9 mouse cellular contexts compared by ENCODE assay signal in genomic region chr9:106421865-106422160, GRCm38 (mm10). TPM values are rescaled to one million over a fixed set of nuclear protein-coding genes. Genes with fewer than 3 reads are reported as not detected.
A peak's percentile ranks its signal among the peaks of the same experiment; 100 is the strongest.
DNase-seq lines count a peak whose midpoint lies in the region; ATAC-seq and TF ChIP-seq lines count a peak whose summit lies in the region.
"Had no signal": no experiment of that assay in that cellular context is flagged by ENCODE, and none has a peak within 500 bp of the region (broad histone marks: within the 10 kb centered on the region; RNA-seq: fewer than 3 reads in every experiment).

No protein-coding gene starts in this region.

- peak overlapping the region; percentile 39 for H3K4me2 ChIP-seq in forebrain, embryonic 13.5 days
- H3K4me2 ChIP-seq in liver, embryonic 16.5 days (ENCODE audit: low read depth, low read length): 0 out of 2 replicates have a peak overlapping the region, but pooled peaks have one; percentile 11
- peak overlapping the region; percentile 30; the same call in 1 of the 2 replicates for H3K4me2 ChIP-seq in neural tube, embryonic 14.5 days (ENCODE audit: low read depth, low read length)

- H3K36me3 ChIP-seq in E14TG2a.4 (ENCODE audit: insufficient read depth, low read length): no peaks in the 10 kb centered on the region
- no peaks in the 10 kb centered on the region for H3K36me3 ChIP-seq in forebrain, embryonic 13.5 days (ENCODE audit: poor library complexity, severe bottlenecking)
- no peaks in the 10 kb centered on the region for H3K36me3 ChIP-seq in liver, embryonic 16.5 days (ENCODE audit: control insufficient read depth, insufficient read depth)
- H3K36me3 ChIP-seq in neural tube, embryonic 14.5 days (ENCODE audit: control insufficient read depth, insufficient read depth, low read length): no peaks in the 10 kb centered on the region

- H3K4me3 ChIP-seq in E14TG2a.4 (replicated peaks; ENCODE audit: low read length): no peak overlapping the region
- no peak overlapping the region for H3K4me3 ChIP-seq in forebrain, embryonic 13.5 days
- H3K4me3 ChIP-seq in liver, embryonic 16.5 days (ENCODE audit: low read depth, low read length): no peak overlapping the region
- no peak overlapping the region for H3K4me3 ChIP-seq in neural tube, embryonic 14.5 days (ENCODE audit: low read depth, low read length)

- peak overlapping the region; percentile 1; the same call in 1 of the 2 replicates for H3K27ac ChIP-seq in forebrain, embryonic 13.5 days
- no peak overlapping the region for H3K27ac ChIP-seq in liver, embryonic 16.5 days (ENCODE audit: low read length)
- H3K27ac ChIP-seq in neural tube, embryonic 14.5 days (ENCODE audit: low read depth, low read length): no peak overlapping the region
- H3K27ac ChIP-seq: macrophage had no signal

- peaks cover 15% of the 10 kb centered on the region for H3K27me3 ChIP-seq in E14TG2a.4 (ENCODE audit: insufficient read depth, low read length)
- H3K27me3 ChIP-seq in forebrain, embryonic 13.5 days: 0 out of 2 replicates have a peak, but pooled peaks cover 4% of the 10 kb centered on the region
- peaks cover 40% of the 10 kb centered on the region for H3K27me3 ChIP-seq in liver, embryonic 16.5 days (ENCODE audit: control insufficient read depth, insufficient read depth, low read depth, low read length)
- no peaks in the 10 kb centered on the region for H3K27me3 ChIP-seq in neural tube, embryonic 14.5 days (ENCODE audit: control insufficient read depth, insufficient read depth, low read length)

- no peaks in the 10 kb centered on the region for H3K9me3 ChIP-seq in E14TG2a.4 (ENCODE audit: low read length)
- H3K9me3 ChIP-seq in forebrain, embryonic 13.5 days (replicated peaks): no peaks in the 10 kb centered on the region
- no peaks in the 10 kb centered on the region for H3K9me3 ChIP-seq in liver, embryonic 16.5 days (replicated peaks; ENCODE audit: control insufficient read depth, low read length)
- H3K9me3 ChIP-seq in neural tube, embryonic 14.5 days (ENCODE audit: control insufficient read depth, low read length): no peaks in the 10 kb centered on the region

- intact Hi-C loops in heart, postnatal 10 days (cut with DNase I): loop anchor here (1.0 kb wide), 3 partner anchors 73 to 133 kb away; no protein-coding TSS in a partner anchor

- ATAC-seq in forebrain, embryonic 13.5 days: peak; percentile 85
- ATAC-seq in liver, embryonic 16.5 days (ENCODE audit: low read depth): peak; percentile 47
- ATAC-seq in neural tube, embryonic 14.5 days (ENCODE audit: low read depth): peak; percentile 75

- peaks cover 59% of the 10 kb centered on the region for H3K4me1 ChIP-seq in E14TG2a.4 (replicated peaks; ENCODE audit: low read depth, low read length)
- H3K4me1 ChIP-seq in forebrain, embryonic 13.5 days: peaks cover 36% of the 10 kb centered on the region
- peaks cover 11% of the 10 kb centered on the region for H3K4me1 ChIP-seq in liver, embryonic 16.5 days (ENCODE audit: control insufficient read depth, low read depth, low read length)
- peaks cover 20% of the 10 kb centered on the region for H3K4me1 ChIP-seq in neural tube, embryonic 14.5 days (ENCODE audit: control insufficient read depth, insufficient read depth, low read length)

- WGBS in forebrain, embryonic 13.5 days: 0% methylated on average over 3 of the region's 3 CpGs
- WGBS in liver, embryonic 16.5 days (ENCODE audit: insufficient replicate concordance): 0% methylated on average over 3 of the region's 3 CpGs
- WGBS in neural tube, embryonic 14.5 days: 2% methylated on average over 3 of the region's 3 CpGs

- peak; percentile 69 for DNase-seq in c-Kit-positive CD71-positive TER-119-negative erythroid progenitor cells, embryonic 14.5 days (ENCODE audit: low read depth)
- peak; percentile 91 to 95 for DNase-seq in heart, postnatal 10 days
- DNase-seq in kidney, postnatal 4 days: peak; percentile 86 to 92
- DNase-seq in testis, postnatal 10 days (ENCODE audit: low spot score): peak; percentile 86

- peak; percentile 59 for TF ChIP-seq CTCF in E14TG2a.4 (conservative IDR thresholded peaks at IDR 0.05; ENCODE audit: low read length)

- H3K9ac ChIP-seq in forebrain, embryonic 13.5 days: 0 out of 2 replicates have a peak overlapping the region, but pooled peaks have one; percentile 48
- no peak overlapping the region for H3K9ac ChIP-seq in liver, embryonic 16.5 days (ENCODE audit: low read depth, low read length)
- H3K9ac ChIP-seq in neural tube, embryonic 14.5 days (replicated peaks; ENCODE audit: low read depth, low read length): no peak overlapping the region

RNA-seq across cellular contexts. Expression of gene Rpl29, which starts 7.4 kb away (rescaled TPM):
- polyA plus RNA-seq in forebrain, embryonic 13.5 days (2015; fragmentation: Nextera tagmentation; extraction: Ambion mirVana): 793 and 845 TPM in 2 replicates
- total RNA-seq in heart, postnatal 10 days (2021): 100 to 1,000 TPM; 403 to 404 TPM
- polyA plus RNA-seq in liver, embryonic 16.5 days (2015; fragmentation: Nextera tagmentation; extraction: Ambion mirVana): 452 and 501 TPM in 2 replicates
- 719 and 757 TPM in 2 replicates for polyA plus RNA-seq in neural tube, embryonic 14.5 days (2014; fragmentation: Nextera tagmentation; extraction: Ambion mirVana)

RNA-seq across cellular contexts. Expression of gene Acy1, which starts 16.3 kb away (rescaled TPM):
- 35.8 and 42.2 TPM in 2 replicates for polyA plus RNA-seq in forebrain, embryonic 13.5 days (2015; fragmentation: Nextera tagmentation; extraction: Ambion mirVana)
- 10 to 100 TPM; 17.0 to 17.8 TPM for total RNA-seq in heart, postnatal 10 days (2021)
- polyA plus RNA-seq in liver, embryonic 16.5 days (2015; fragmentation: Nextera tagmentation; extraction: Ambion mirVana): 34.3 and 36.5 TPM in 2 replicates
- polyA plus RNA-seq in neural tube, embryonic 14.5 days (2014; fragmentation: Nextera tagmentation; extraction: Ambion mirVana): 20.3 and 22.5 TPM in 2 replicates

RNA-seq across cellular contexts. Expression of gene Abhd14b, which starts 25.4 kb away (rescaled TPM):
- 3.0 and 4.3 TPM in 2 replicates for polyA plus RNA-seq in forebrain, embryonic 13.5 days (2015; fragmentation: Nextera tagmentation; extraction: Ambion mirVana)
- total RNA-seq in heart, postnatal 10 days (2021): 1 to 10 TPM; 4.6 to 6.2 TPM
- polyA plus RNA-seq in liver, embryonic 16.5 days (2015; fragmentation: Nextera tagmentation; extraction: Ambion mirVana): 31.3 and 37.5 TPM in 2 replicates
- polyA plus RNA-seq in neural tube, embryonic 14.5 days (2014; fragmentation: Nextera tagmentation; extraction: Ambion mirVana): 8.6 TPM in 2 replicates

RNA-seq across cellular contexts. Expression of gene Abhd14a, which starts 25.7 kb away (rescaled TPM):
- polyA plus RNA-seq in forebrain, embryonic 13.5 days (2015; fragmentation: Nextera tagmentation; extraction: Ambion mirVana): 40.5 and 50.9 TPM in 2 replicates
- total RNA-seq in heart, postnatal 10 days (2021): 10 to 100 TPM; 20.0 to 22.4 TPM
- 17.2 and 18.8 TPM in 2 replicates for polyA plus RNA-seq in liver, embryonic 16.5 days (2015; fragmentation: Nextera tagmentation; extraction: Ambion mirVana)
- polyA plus RNA-seq in neural tube, embryonic 14.5 days (2014; fragmentation: Nextera tagmentation; extraction: Ambion mirVana): 59.5 and 66.9 TPM in 2 replicates

RNA-seq across cellular contexts. Expression of gene Pcbp4, which starts 31.3 kb away (rescaled TPM):
- 243 and 274 TPM in 2 replicates for polyA plus RNA-seq in forebrain, embryonic 13.5 days (2015; fragmentation: Nextera tagmentation; extraction: Ambion mirVana)
- total RNA-seq in heart, postnatal 10 days (2021): 10 to 100 TPM; 77.4 to 89.6 TPM
- polyA plus RNA-seq in liver, embryonic 16.5 days (2015; fragmentation: Nextera tagmentation; extraction: Ambion mirVana): 5.1 and 6.0 TPM in 2 replicates
- 166 and 182 TPM in 2 replicates for polyA plus RNA-seq in neural tube, embryonic 14.5 days (2014; fragmentation: Nextera tagmentation; extraction: Ambion mirVana)
